Mouse (Mus musculus) MN1 (cell line): ENCODE measurements around the gene Bad.
A peak's percentile ranks its signal among the peaks of the same experiment; 100 is the strongest.

Experiments
- DNase-seq: peaks from one replicate; pipeline ENCODE4 v3.0.0-alpha.2; 2016; ENCODE audit warnings: low spot score

Bad gene

DNA sequence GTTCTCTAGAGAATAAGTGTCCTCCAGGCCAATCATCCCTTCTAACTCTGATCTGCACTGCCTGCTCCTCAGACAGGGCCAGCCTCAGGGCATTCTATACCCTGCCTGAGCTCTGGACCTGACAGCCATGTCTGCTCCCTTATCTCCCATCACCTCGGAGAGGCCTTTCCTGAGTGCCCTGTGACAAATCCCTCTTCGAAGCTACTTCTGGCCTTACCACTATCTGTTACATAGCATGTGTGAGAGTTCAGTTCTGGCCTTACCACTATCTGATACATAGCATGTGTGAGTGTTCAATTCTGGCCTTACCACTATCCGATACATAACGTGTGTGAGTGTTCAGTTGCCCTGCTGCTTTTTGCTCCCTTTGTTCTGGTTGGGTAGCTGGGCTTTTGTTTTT lies 26.4 kb upstream of the Bad start:
- DNase-seq, result no peak

DNA sequence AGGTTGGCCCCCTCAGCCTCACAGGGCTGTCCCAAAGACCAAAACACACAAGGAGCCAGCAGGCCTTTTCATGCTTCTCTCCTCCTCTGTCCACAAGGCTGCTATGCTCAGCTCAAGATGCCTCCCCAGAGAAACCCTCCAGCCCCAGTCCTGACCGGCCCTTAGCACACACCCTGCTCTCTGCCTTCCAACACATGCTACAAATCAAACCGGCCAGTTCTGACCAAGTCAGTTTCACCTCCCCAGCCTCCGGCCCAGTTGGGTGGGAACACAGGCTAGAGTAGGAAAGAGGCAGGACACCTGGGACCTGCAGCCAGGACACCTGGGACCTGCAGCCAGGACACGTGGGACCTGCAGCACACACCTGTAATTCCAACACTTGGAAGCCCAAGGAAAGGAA lies 25.2 kb upstream of the Bad start:
- no peak for DNase-seq

DNA sequence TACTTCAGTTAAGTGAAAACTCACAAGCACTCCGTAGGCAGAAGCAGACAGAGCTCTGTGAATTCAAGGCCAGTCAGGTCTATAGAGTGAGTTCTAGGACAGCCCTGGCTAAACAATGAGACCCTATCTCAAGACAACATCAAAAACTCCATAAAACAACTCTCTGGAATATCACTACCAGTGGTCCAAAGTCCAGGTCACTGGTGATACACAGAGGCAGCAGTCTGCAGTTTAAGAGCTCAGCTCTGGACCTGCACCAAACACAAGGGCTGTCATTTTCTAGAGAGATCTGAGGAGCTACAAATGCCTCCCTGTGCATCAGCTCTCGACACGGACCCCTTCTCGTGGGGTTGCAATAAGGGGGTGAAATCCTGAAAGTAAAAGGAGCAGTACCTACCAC lies 23.3 kb upstream of the Bad start:
- no peak for DNase-seq

GRCm38 (mm10) chr19:6919431-6919830 lies 22.2 kb upstream of the Bad start:
- DNase-seq, result no peak

- peak; percentile 77 for DNase-seq
Observed at GRCm38 (mm10) chr19:6919876-6920740, 21.6 kb upstream of the Bad start.

GRCm38 (mm10) chr19:6920741-6921636 lies 20.7 kb upstream of the Bad start:
- DNase-seq, result peak; percentile 40

GRCm38 (mm10) chr19:6921647-6922567 lies 19.8 kb upstream of the Bad start, which contains the start of gene Esrra:
Esrra (minus strand) TSS chr19:6921813.
- peak; percentile 98 for DNase-seq

DNA sequence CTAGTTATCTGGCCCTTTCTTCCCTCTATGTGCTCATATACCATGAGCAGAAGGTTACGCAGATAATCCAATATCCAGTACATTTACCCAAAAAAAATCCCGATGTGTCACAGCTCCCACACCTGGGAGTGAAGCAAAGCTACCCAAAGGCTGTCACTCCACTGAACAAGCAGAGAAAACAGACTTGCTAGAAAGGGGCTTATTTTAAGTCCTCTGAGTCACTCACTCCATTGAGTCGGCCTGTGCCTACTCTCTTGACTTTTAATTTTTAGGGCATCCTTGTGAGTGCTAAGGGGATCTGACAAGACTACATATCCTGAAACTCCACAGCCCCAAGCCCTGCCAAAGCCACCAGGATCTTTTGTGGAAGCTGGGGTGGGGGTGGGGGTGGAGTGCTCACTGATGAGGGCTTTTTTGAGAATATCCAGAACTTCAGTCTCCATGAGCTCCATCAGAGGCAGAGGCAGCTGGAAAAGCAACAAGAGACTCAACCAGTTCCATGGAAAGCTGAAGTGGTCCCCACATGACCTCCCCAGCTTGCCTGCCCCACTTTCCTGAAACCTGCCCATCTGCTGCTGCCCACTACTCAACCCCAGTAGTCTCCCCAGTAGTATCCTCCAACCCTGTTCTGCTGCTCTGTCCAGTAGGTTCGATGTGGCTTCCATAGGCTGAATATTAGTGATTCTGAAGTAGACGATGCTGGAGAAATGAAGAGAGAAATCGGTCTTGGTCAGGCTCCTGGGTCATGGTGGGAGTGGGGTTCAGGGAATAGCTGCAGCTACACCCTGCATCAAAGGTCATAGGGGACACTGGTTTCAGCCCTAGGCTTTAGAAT lies 18.5 kb upstream of the Bad start:
- no peak for DNase-seq

DNA sequence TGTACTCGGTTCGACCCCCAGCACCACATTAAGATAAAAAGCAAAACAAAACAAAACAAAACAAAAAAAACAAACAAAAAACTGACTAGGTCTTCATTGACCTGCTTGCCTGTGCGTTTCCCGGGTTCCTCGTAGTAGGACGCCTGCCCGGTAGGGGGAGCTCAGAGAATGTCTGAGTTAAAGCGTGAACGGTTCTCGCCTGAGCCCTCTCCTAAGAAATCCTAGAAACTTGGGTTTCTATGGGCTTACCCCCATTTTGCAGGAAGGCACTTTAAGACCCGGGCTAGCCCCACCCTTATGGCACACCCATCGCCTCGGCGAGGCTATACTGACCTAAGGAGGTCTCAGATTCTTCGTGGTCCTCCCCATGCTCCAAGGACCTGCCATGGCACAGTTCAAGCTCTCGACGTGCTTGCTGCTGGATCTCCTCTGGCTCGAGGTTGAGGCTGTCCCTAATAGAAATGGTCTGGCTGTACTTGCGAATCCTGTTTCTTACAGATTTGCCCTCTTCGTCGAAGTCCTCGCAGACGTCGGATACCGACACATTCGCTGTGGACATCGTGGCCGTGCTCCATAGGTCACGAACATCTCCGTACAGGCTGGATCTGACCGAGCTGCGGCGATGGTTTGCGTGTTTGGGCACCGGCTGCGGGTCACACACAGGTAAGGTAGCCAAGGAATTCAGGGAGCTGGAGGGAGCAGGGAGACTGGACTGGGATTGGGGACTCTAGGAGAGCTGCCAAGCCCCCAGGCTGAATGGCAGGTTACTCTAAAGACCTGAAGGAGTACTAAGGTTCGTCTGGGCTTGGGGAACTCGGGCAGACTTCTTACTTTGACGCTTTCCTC lies 17.0 kb upstream of the Bad start:
- peak; percentile 63 for DNase-seq

- no peak for DNase-seq
Observed at GRCm38 (mm10) chr19:6925307-6925573, 16.4 kb upstream of the Bad start, which contains the start of gene Catsperz. Catsperz (minus strand) TSS chr19:6925380.

- no peak for DNase-seq
Observed at GRCm38 (mm10) chr19:6925611-6926329, 15.9 kb upstream of the Bad start.

DNA sequence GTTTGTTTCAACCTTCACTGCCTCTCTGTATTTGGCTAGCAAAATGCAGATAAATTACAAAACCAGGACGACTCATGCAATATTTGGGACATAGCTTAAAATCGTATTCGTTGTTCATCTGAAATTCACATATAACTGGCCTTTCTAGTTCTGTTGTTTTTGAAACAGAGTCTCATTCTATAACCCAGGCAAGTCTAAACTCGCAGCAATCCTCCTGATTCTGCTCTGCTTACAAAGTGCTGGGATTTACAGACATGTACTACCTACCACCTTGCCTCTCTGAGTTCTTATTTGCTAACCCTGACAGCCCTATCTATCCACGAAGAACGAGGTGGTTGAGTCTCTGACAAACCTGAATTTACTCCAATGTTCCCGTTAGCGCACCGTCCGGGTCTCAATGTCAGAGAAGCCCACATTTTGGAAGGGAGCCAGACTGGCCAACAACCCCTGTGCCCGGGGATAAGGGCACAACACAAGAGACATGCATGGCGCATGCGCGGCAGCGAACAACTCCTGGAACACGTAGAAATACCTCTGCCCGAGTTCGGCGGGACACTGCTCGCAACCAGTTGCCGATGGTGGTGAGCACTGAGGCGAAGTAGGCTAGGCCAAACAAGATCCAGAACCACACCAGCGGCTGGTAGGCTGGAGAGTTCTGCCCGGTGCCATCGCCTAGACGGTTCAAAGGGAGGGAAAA lies 15.0 kb upstream of the Bad start:
- DNase-seq, result no peak

- DNase-seq, result no peak
Observed at GRCm38 (mm10) chr19:6928080-6928479, 13.6 kb upstream of the Bad start.

GRCm38 (mm10) chr19:6931002-6931401 lies 10.7 kb upstream of the Bad start:
- DNase-seq, result no peak

DNA sequence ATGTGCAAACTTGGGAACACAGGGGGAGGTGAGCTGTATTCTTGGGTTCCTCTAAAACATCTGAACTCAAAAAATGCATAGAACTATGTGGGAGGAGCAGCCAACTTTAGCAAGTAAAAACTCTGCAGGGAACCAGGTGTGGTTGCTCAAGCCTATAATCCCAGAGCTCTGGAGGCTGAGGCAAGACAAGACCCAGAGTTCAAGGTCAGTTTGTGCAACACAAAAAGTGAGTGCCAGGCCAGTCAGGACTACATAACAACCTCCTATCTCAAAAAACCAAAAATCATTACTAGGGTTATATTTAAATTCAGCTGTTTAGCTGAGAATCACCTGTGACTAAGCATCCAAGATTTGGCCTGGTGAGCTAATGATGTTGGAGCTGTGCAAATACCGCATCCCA lies 9.6 kb upstream of the Bad start:
- no peak for DNase-seq

DNA sequence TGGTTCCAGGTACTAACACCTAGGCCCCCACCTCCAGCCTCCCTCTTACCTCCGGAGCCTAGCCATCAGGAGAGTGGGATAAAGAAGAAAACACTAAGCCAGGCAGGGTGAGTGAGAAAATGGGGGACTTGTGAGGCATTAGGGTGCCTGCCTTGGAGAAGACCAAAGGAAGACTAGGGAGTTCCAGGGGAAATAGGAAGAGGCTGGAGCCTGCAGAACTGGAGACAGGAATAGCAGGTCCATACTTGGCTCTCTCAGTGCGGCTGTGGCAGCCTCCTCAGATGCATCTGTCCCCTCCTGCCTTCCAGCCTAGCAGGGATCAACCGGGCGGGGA lies 8.6 kb upstream of the Bad start:
- DNase-seq, result no peak

DNA sequence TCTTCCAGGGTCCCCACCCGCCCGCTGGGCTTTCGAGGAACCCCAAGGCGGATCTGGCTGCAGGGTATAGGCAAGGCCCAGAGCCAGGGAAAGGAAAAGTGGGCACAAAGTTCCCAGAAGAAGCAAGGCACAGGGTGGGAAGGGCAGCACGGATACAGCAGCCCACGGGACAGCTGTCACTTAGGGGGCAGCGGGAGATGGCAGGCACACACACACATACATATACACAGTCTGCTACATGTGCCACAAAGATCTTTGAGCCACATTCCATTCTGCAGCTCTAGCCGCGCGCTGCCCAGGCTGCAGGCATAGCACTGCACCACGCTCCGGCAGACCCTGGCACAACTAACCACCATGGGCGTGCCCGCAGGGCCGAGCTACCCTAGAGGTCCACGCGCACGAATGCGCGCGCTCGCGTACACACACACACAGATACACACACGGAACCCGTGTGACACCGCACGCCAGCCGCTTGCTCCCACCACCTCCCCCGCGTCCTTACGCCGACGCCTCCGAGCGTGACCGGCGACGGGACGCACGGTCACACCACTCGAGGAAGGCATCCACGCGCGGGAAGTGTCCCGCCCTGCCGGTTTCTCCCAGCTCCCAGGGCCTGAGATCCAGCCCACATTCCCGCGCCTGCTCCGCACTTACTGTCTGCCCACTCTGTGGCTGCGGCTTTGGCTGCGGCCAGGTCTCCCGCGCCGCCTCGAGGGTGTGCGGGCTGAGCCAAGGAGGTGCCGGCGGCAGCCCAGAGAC lies 8.0 kb upstream of the Bad start:
- DNase-seq, result no peak
